Mouse (Mus musculus): Measurements from ENCODE around the gene Inpp4b.
"Not testable (repeated sequence)": the region's sequence is repeated elsewhere in the genome, so short reads cannot be mapped to it uniquely, and the experiment has no call there.

Gene Inpp4b

GRCm38 (mm10) chr8:81996239-81996638 lies 653.9 kb downstream of the Inpp4b start:
- DNase-seq (ENCODE audit: low spot score), result no peak

- no peak for DNase-seq (ENCODE audit: low spot score)
Measured at GRCm38 (mm10) chr8:81996823-81997222, 654.5 kb downstream of the Inpp4b start.

DNA sequence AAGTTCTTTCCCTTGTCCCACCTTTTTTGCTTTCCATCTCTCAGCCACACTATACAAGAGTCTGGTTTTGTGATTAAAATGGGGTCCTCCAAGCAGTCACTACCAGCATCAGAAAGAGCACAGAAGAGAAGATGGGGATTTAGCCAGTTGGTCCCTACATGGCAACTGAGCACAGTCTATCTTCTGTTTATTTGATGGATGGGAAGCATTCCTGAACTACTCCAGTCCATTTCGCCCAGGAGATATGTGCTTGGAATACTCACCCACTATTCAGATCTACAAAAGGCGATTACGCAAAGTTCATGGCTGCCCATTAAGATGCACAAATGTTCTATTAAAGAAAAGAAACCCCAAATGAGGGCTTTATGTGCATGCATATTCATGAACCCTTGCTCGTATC lies 661.8 kb downstream of the Inpp4b start:
- no peak for DNase-seq (ENCODE audit: low spot score)

- DNase-seq (ENCODE audit: low spot score), result no peak
Measured at GRCm38 (mm10) chr8:82005466-82005865, 663.1 kb downstream of the Inpp4b start.

DNA sequence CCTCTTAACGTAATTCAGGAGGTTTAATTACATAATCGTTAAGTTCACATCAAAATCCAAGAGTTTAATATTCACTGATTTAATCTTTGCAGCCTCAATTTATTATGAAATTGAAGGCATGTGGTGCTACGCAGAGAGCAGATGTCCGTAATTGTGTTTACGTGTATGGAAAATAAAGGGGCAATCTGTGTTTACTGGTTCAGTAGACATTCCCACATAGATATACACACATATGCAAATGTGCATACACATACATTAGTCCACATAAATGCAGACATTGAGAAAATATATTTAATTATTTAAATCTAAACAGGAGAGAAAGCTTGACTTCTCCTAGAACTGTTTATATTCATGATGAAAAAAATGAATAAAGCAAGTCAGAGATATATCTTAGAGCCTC lies 675.4 kb downstream of the Inpp4b start:
- DNase-seq (ENCODE audit: low spot score), result no peak

- no peak for DNase-seq (ENCODE audit: low spot score)
Measured at GRCm38 (mm10) chr8:82027401-82027800, 685.0 kb downstream of the Inpp4b start.

DNA sequence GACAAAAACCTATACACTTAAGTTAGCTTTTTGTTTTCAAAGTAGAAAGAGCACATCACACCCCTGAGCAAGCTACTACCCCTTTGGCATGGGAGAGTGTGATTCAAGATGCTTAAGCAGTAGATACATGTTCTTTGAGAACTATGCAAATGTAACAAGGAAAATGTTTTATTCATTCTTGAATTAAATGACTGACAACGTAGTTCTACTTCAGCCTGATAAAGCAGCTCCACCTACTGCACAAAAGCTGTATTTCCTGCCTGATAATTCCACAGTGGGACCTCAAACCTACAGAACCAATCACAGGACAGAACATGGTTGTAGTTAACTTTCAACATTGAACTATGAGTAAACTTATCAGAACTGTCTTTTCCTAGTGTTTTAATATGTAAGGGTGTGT lies 686.5 kb downstream of the Inpp4b start:
- DNase-seq (ENCODE audit: low spot score), result no peak

GRCm38 (mm10) chr8:82032035-82032434 lies 689.7 kb downstream of the Inpp4b start:
- DNase-seq (ENCODE audit: low spot score), result not testable (repeated sequence)

DNA sequence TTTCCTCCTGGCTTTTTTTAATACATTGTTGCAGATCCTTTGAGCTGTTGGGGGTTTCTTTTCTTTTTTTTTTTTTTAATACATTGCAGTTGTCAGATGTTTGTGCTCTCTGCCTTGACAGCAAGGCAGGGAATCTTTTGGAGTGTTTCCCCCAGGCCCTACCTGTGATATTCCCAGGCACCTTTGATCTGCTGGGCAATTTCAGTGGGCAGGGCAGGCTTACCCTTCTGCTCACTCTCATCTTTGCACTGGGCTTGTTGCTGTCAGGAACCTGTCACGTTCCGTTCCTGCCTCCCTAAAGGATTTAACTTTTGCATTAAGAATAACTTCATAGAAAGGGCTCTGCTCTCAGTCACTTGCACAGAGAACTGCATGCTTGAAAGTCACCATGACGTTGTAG lies 711.7 kb downstream of the Inpp4b start:
- DNase-seq (ENCODE audit: low spot score), result no peak

GRCm38 (mm10) chr8:82067619-82068018 lies 725.3 kb downstream of the Inpp4b start:
- no peak for DNase-seq (ENCODE audit: low spot score)

DNA sequence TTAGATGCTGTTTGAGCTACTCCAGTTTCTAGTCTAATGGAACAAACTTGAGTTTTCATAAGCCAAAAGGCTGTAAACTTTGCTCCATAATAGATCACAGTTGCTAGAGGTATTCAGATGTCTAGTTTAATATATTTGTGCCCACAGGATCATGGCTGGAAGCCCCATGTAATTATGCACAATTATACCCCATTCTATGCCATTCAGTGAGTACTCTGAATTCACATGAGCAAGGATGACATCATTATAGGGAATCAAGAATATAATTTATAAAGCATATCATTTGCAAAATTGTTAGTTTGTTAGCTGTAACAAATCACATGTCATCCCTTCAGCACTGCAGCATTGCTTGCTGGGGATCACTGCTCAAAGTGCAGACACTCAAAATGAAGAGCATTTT lies 736.9 kb downstream of the Inpp4b start:
- DNase-seq (ENCODE audit: low spot score), result no peak

DNA sequence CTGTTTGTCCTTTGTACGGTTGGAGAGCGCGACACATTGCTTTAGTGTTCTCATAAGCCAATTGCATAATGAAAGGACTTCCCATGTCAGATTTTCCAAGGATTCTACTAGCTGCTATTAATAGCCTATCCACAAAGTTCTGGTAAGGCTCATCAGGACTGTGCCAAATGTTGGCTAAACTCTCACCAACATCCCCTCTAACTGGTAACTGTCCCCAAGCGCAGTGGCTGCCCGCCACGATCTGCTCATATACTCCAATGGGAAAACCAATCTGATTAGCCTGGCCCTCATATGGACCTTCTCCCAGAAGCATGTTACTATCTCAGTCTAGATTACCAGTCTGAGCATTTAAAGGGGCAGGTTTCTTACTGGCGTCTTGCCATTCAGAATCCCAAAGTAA lies 744.3 kb downstream of the Inpp4b start:
- not testable (repeated sequence) for DNase-seq (ENCODE audit: low spot score)

- no peak for DNase-seq (ENCODE audit: low spot score)
Measured at GRCm38 (mm10) chr8:82090901-82091300, 748.5 kb downstream of the Inpp4b start.

DNA sequence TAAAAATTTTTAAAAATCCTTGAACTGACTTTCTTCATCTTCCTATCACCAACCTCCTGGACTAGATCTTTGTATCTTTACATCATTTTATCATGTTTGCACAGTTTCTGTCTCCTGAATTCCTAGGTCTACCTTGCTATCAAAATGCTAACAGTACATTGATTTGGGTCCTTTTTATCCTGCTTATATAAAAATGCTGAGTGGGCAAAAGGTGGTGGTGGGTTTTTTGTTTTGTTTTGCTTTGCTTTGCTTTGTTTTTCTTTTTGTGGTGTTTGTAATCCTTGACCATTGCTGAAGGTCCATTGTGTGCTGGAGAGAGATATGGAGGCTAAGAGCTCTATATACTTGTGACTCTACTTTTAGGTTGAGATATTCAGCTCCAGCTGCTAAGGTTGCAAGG lies 750.9 kb downstream of the Inpp4b start:
- DNase-seq (ENCODE audit: low spot score), result no peak

DNA sequence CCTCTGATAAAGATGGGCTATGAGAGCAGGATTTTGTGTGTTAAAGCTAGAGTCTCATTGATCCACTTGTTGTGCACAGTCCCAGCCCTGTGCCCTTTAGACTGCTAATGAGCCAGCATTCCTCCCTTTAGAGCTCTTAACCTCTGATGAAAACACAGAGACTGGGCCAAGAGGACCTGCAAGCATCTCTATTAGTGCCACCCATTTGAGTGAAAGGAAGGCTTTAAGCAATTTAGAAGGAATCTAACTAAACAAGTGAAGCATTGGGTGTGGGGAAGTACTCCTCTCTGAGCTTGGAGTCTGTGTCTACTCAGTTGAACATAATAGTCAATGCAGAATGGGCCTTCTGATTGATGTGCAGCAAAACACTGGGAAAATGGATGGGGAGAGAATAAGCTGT lies 762.2 kb downstream of the Inpp4b start:
- no peak for DNase-seq (ENCODE audit: low spot score)

GRCm38 (mm10) chr8:82106131-82106530 lies 763.8 kb downstream of the Inpp4b start:
- DNase-seq (ENCODE audit: low spot score), result no peak

- no peak for DNase-seq (ENCODE audit: low spot score)
Measured at GRCm38 (mm10) chr8:82150272-82150671, 807.9 kb downstream of the Inpp4b start.

GRCm38 (mm10) chr8:82157928-82158327 lies 815.6 kb downstream of the Inpp4b start:
- DNase-seq (ENCODE audit: low spot score), result no peak
